Mouse (Mus musculus) thymus, adult 2 months (tissue): ENCODE measurements at regions not wholly inside any gene's neighbourhood (a gene's known extent, or its start where the extent isn't known, plus 50 kb on each side); places are given as distances from the start of the nearest gene placed in this dataset.

Experiments used
- CTCF ChIP-seq: fragments of 200-500 bp; IDR thresholded peaks from 2 replicates; pipeline ENCODE4 v1.5.1; 2012; ENCODE audit warnings: mild to moderate bottlenecking, control low read depth, low read length, moderate library complexity, borderline replicate concordance; ENCODE audit not compliant: control insufficient read depth, poor library complexity, insufficient read depth; ENCODE audit errors: extremely low read depth
- POLR2A ChIP-seq: fragments of 200-500 bp; IDR thresholded peaks from 2 replicates; pipeline ENCODE4 v1.6.1; 2012; ENCODE audit warnings: mild to moderate bottlenecking, low read length, control low read depth, moderate library complexity; ENCODE audit not compliant: control insufficient read depth, poor library complexity, insufficient read depth; ENCODE audit errors: extremely low read depth

GRCm38 (mm10) chr14:14632951-14633931 is 68.8 kb upstream of the Slc4a7 start:
- TF ChIP-seq CTCF: no peak
- no peak for TF ChIP-seq POLR2A
